Mouse (Mus musculus) cerebellum, adult 2 months (tissue): Measurements from ENCODE around the gene Rpl32.

Experiments
- CTCF ChIP-seq: fragments of 200-500 bp; IDR thresholded peaks from 2 replicates; pipeline ENCODE4 v1.5.1; 2011; ENCODE audit warnings: low read depth, mild to moderate bottlenecking, control low read depth, low read length, moderate library complexity, borderline replicate concordance; ENCODE audit not compliant: insufficient read depth
- POLR2A ChIP-seq: fragments of 200-500 bp; IDR thresholded peaks from 2 replicates; pipeline ENCODE4 v1.6.1; 2011; ENCODE audit warnings: low read length, control low read depth, borderline replicate concordance; ENCODE audit not compliant: insufficient read depth

DNA sequence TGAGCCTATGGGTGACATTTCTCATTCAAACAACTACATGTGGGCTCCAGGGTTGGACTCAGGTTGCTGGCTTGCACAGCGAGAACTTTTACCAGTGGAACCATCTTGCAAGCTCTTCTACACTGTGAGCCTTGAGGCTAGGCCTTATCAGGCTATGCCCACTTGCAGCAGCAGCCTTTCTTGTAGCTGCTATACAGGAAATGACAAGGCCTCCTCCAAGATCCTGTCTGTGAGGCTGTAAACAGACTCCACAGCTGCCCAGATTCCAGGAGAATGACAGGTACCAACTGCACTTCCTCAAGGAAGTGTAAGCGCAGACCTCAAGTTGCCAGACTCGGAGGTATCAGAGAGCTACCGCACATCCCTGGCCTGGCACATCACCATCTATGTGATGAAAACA lies 40.3 kb downstream of the Rpl32 start:
- no peak for TF ChIP-seq CTCF
- TF ChIP-seq POLR2A, result no peak
